Mouse (Mus musculus): Measurements from ENCODE around the gene Tekt3. TPM values are rescaled to one million over a fixed set of nuclear protein-coding genes. Genes with fewer than 3 reads are reported as not detected.

Gene Tekt3
- polyA plus RNA-seq, 1 experiment, result not detected

DNA sequence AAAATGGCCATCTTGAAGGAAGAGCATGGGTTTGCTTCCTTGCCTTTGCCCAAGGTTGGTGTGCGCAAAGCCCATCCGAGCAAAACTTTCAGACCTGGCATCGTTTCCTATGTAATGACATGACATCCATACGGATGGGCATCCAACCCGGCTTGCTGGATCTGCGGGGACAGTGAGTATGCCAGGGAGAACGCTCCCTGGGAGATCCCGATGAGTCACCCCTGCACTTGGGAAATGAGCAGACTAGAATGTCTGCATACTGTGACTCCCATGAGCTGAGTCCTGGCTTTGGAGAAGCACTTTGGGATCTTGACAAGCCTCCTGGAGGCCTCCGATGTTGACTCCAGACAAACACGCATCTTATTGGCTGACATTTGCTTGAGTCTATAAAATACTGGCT lies 9.5 kb upstream of the Tekt3 start:
- no peak for TF ChIP-seq POLR2A (IDR thresholded peaks at IDR 0.05; ENCODE audit: extremely low read depth, insufficient read depth, low read length)
- no peak for TF ChIP-seq CTCF (IDR thresholded peaks at IDR 0.05; ENCODE audit: extremely low read depth, insufficient read depth, low read length)
- no peak overlapping the region for H3K4me3 ChIP-seq (ENCODE audit: insufficient read depth, low read length)
- H3K27ac ChIP-seq (ENCODE audit: insufficient read depth, low read length), result no peak overlapping the region
- H3K4me1 ChIP-seq (ENCODE audit: control insufficient read depth, insufficient read depth, low read length), result no peaks in the 10 kb centered on the region

GRCm38 (mm10) chr11:63055596-63055995 lies 5.9 kb upstream of the Tekt3 start:
- H3K4me3 ChIP-seq (ENCODE audit: insufficient read depth, low read length), result no peak overlapping the region
- no peak overlapping the region for H3K27ac ChIP-seq (ENCODE audit: insufficient read depth, low read length)
- TF ChIP-seq POLR2A (IDR thresholded peaks at IDR 0.05; ENCODE audit: extremely low read depth, insufficient read depth, low read length), result no peak
- no peak for TF ChIP-seq CTCF (IDR thresholded peaks at IDR 0.05; ENCODE audit: extremely low read depth, insufficient read depth, low read length)
- no peaks in the 10 kb centered on the region for H3K4me1 ChIP-seq (ENCODE audit: control insufficient read depth, insufficient read depth, low read length)

GRCm38 (mm10) chr11:63058375-63058952 lies 3.0 kb upstream of the Tekt3 start:
- Histone ChIP-seq H3K4me3 (ENCODE audit: insufficient read depth, low read length) (no peak overlapping the region), H3K4me1 (ENCODE audit: control insufficient read depth, insufficient read depth, low read length) (no peaks in the 10 kb centered on the region), H3K27ac (ENCODE audit: insufficient read depth, low read length) (no peak overlapping the region)
- TF ChIP-seq POLR2A (IDR thresholded peaks at IDR 0.05; ENCODE audit: extremely low read depth, insufficient read depth, low read length), result no peak
- TF ChIP-seq CTCF (IDR thresholded peaks at IDR 0.05; ENCODE audit: extremely low read depth, insufficient read depth, low read length), result no peak

DNA sequence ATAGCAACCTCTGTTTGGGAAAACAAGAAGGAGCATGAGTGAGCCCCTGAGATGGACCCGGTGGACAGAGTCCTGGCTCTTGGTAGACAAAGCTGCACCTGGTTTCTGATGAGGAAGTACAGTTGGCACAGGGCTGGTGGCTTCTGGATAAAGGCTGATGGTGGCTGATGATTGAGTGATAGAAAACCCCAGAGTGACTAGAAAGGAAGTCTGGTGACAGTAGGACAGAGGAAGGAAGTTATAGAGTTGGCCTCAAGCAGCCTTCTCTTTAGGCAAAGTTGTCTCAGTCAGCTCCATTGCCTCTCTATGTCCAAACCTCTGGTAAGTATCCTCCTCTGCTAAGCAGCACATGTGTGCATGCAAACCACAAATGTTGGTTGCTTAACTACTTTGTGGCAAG lies 1.5 kb upstream of the Tekt3 start:
- Histone ChIP-seq H3K27ac (ENCODE audit: insufficient read depth, low read length) (no peak overlapping the region), H3K4me3 (ENCODE audit: insufficient read depth, low read length) (no peak overlapping the region), H3K4me1 (ENCODE audit: control insufficient read depth, insufficient read depth, low read length) (no peaks in the 10 kb centered on the region)
- TF ChIP-seq POLR2A (IDR thresholded peaks at IDR 0.05; ENCODE audit: extremely low read depth, insufficient read depth, low read length) (no peak), CTCF (IDR thresholded peaks at IDR 0.05; ENCODE audit: extremely low read depth, insufficient read depth, low read length) (no peak)

GRCm38 (mm10) chr11:63066526-63066925 lies 5.1 kb downstream of the Tekt3 start:
- TF ChIP-seq POLR2A (IDR thresholded peaks at IDR 0.05; ENCODE audit: extremely low read depth, insufficient read depth, low read length) (no peak), CTCF (IDR thresholded peaks at IDR 0.05; ENCODE audit: extremely low read depth, insufficient read depth, low read length) (no peak)
- Histone ChIP-seq H3K4me1 (ENCODE audit: control insufficient read depth, insufficient read depth, low read length) (no peaks in the 10 kb centered on the region), H3K27ac (ENCODE audit: insufficient read depth, low read length) (no peak overlapping the region), H3K4me3 (ENCODE audit: insufficient read depth, low read length) (no peak overlapping the region)

- Histone ChIP-seq H3K4me3 (ENCODE audit: insufficient read depth, low read length) (no peak overlapping the region), H3K27ac (ENCODE audit: insufficient read depth, low read length) (no peak overlapping the region), H3K4me1 (ENCODE audit: control insufficient read depth, insufficient read depth, low read length) (no peaks in the 10 kb centered on the region)
- TF ChIP-seq POLR2A (IDR thresholded peaks at IDR 0.05; ENCODE audit: extremely low read depth, insufficient read depth, low read length) (no peak), CTCF (IDR thresholded peaks at IDR 0.05; ENCODE audit: extremely low read depth, insufficient read depth, low read length) (no peak)
Measured at GRCm38 (mm10) chr11:63070081-63070480, 8.6 kb downstream of the Tekt3 start.

- H3K27ac ChIP-seq (ENCODE audit: insufficient read depth, low read length), result no peak overlapping the region
- TF ChIP-seq POLR2A (IDR thresholded peaks at IDR 0.05; ENCODE audit: extremely low read depth, insufficient read depth, low read length) (no peak), CTCF (IDR thresholded peaks at IDR 0.05; ENCODE audit: extremely low read depth, insufficient read depth, low read length) (no peak)
- H3K4me1 ChIP-seq (ENCODE audit: control insufficient read depth, insufficient read depth, low read length), result no peaks in the 10 kb centered on the region
- no peak overlapping the region for H3K4me3 ChIP-seq (ENCODE audit: insufficient read depth, low read length)
Measured at GRCm38 (mm10) chr11:63084536-63084935, 23.1 kb downstream of the Tekt3 start.

- Histone ChIP-seq H3K4me1 (ENCODE audit: control insufficient read depth, insufficient read depth, low read length) (no peaks in the 10 kb centered on the region), H3K27ac (ENCODE audit: insufficient read depth, low read length) (no peak overlapping the region), H3K4me3 (ENCODE audit: insufficient read depth, low read length) (no peak overlapping the region)
- no peak for TF ChIP-seq CTCF (IDR thresholded peaks at IDR 0.05; ENCODE audit: extremely low read depth, insufficient read depth, low read length)
- TF ChIP-seq POLR2A (IDR thresholded peaks at IDR 0.05; ENCODE audit: extremely low read depth, insufficient read depth, low read length), result no peak
Measured at GRCm38 (mm10) chr11:63088672-63089071, 27.2 kb downstream of the Tekt3 start.

DNA sequence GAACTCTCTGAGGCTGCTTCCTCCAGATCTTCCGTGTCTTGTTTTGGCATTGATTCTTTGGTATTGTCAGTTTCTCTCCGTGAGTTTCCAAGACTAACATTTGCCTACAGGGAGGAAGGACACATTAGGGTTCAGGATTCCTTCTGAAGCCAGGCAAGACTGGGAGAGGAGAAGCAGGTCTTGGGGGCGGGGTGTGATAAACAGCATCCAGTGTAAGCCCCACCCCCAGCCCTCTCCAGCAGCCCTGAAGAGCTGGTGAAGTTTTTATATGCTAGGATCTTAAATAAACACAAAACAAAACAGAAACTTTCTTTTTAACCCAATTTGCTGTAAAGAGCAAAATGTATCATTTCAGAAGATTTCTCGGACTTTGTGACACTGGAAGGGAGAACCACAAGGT lies 28.8 kb downstream of the Tekt3 start:
- no peak for TF ChIP-seq POLR2A (IDR thresholded peaks at IDR 0.05; ENCODE audit: extremely low read depth, insufficient read depth, low read length)
- TF ChIP-seq CTCF (IDR thresholded peaks at IDR 0.05; ENCODE audit: extremely low read depth, insufficient read depth, low read length), result no peak
- Histone ChIP-seq H3K27ac (ENCODE audit: insufficient read depth, low read length) (no peak overlapping the region), H3K4me1 (ENCODE audit: control insufficient read depth, insufficient read depth, low read length) (no peaks in the 10 kb centered on the region), H3K4me3 (ENCODE audit: insufficient read depth, low read length) (no peak overlapping the region)

GRCm38 (mm10) chr11:63090986-63091385 lies 29.5 kb downstream of the Tekt3 start:
- no peaks in the 10 kb centered on the region for H3K4me1 ChIP-seq (ENCODE audit: control insufficient read depth, insufficient read depth, low read length)
- H3K27ac ChIP-seq (ENCODE audit: insufficient read depth, low read length), result no peak overlapping the region
- H3K4me3 ChIP-seq (ENCODE audit: insufficient read depth, low read length), result no peak overlapping the region
- TF ChIP-seq CTCF (IDR thresholded peaks at IDR 0.05; ENCODE audit: extremely low read depth, insufficient read depth, low read length) (no peak), POLR2A (IDR thresholded peaks at IDR 0.05; ENCODE audit: extremely low read depth, insufficient read depth, low read length) (no peak)
